Mouse (Mus musculus) midbrain, embryonic 12.5 days (tissue): ENCODE results near the gene Tex2. TPM values are rescaled to one million over a fixed set of nuclear protein-coding genes. Genes with fewer than 3 reads are reported as not detected.

Experiments used
- ATAC-seq: fragments of 200-750 bp; cut with Nextera tagmentation; 2 replicates; pipeline ENCODE4 v1.8.0; 2017; ENCODE audit warnings: low read depth, moderate TSS enrichment, moderate library complexity; ENCODE audit not compliant: low FRiP score
- H3K27ac ChIP-seq: fragments of 300-500 bp; sonication (generic); replicated peaks from 2 replicates; pipeline ENCODE4 v1.5.1; 2016; ENCODE audit warnings: mild to moderate bottlenecking
- H3K27me3 ChIP-seq: fragments of 300-500 bp; sonication (generic); 2 replicates; pipeline ENCODE4 v1.6.1; 2016; ENCODE audit warnings: mild to moderate bottlenecking
- H3K36me3 ChIP-seq: fragments of 300-500 bp; sonication (generic); 2 replicates; pipeline ENCODE4 v1.6.1; 2016
- H3K4me1 ChIP-seq: fragments of 300-500 bp; sonication (generic); 2 replicates; pipeline ENCODE4 v1.6.1; 2016
- H3K4me2 ChIP-seq: fragments of 300-500 bp; sonication (generic); replicated peaks from 2 replicates; pipeline ENCODE4 v1.6.1; 2016; ENCODE audit warnings: mild to moderate bottlenecking, moderate library complexity
- H3K4me3 ChIP-seq: fragments of 300-500 bp; sonication (generic); 2 replicates; pipeline ENCODE4 v1.5.1; 2016; ENCODE audit warnings: mild to moderate bottlenecking
- H3K9ac ChIP-seq: fragments of 300-500 bp; sonication (generic); replicated peaks from 2 replicates; pipeline ENCODE4 v1.6.1; 2016; ENCODE audit warnings: mild to moderate bottlenecking, moderate library complexity
- H3K9me3 ChIP-seq: fragments of 300-500 bp; sonication (generic); 2 replicates; pipeline ENCODE4 v1.6.1; 2016; ENCODE audit warnings: mild to moderate bottlenecking
- WGBS: fragments of 180-500 bp; shearing (Covaris S2); methylation state at CpG from one replicate; pipeline ENCODE4 v1.1.7; 2016; 5-methylcytosine and 5-hydroxymethylcytosine counted together
- polyA plus RNA-seq: library from polyadenylated mRNA; unstranded; fragments of >200 nt; fragmentation: Nextera tagmentation; extraction: Ambion mirVana; gene quantifications from 2 replicates; pipeline ENCODE4 v1.2.1, GENCODE M21; 2016

Tex2 gene
- polyA plus RNA-seq, 1 experiment from 2014 or later, result 12.1 TPM

- Histone ChIP-seq H3K4me3 (no peak overlapping the region), H3K27me3 (no peaks in the 10 kb centered on the region), H3K27ac (no peak overlapping the region), H3K4me1 (peaks cover 13% of the 10 kb centered on the region), H3K9ac (no peak overlapping the region), H3K9me3 (no peaks in the 10 kb centered on the region), H3K4me2 (no peak overlapping the region), H3K36me3 (peaks cover 2% of the 10 kb centered on the region; the same call in 1 of the 2 replicates)
- 80% methylated on average over 9 of the region's 9 CpGs for WGBS
- ATAC-seq, result no peak
Observed at GRCm38 (mm10) chr11:106572958-106573357, 40.3 kb downstream of the Tex2 start.

DNA sequence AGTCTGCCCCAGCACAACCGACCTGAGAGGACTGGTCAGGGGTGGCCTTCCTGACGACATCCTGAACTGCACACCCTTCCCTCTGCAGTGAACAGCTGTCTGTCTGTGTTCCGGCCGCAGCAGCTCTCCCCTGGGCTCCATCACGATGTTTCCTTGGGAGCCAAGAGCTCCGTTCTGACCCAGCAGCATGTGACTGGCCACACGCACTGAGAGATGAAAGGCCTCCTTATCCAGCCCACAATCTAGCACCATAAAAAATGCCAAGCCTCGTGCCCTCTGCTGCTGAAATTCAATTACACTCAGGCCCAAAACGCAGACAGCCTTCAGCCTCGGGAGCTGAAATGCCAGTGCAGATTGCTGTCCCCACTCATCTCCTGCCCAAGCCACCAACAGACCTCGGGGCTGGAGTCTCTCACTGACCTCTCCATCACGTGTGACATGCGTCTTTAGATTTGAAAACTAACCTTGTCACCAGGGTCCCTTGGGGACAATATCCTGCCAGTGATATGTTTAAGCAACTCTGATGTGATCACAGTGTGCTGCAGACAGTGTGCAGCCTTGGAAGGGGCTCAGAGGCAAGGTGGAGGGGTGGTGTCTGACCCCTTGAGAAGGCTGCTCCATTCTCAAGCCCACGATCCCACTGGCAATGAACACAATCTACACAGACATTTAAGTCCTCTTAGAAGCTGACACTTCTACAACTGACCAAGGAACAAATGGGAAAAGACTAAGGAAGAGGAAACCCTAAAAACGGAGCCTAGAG is 41.0 kb downstream of the Tex2 start:
- H3K4me2 ChIP-seq, result no peak overlapping the region
- peaks cover 9% of the 10 kb centered on the region; the same call in 1 of the 2 replicates for H3K36me3 ChIP-seq
- no peaks in the 10 kb centered on the region for H3K9me3 ChIP-seq
- no peaks in the 10 kb centered on the region for H3K27me3 ChIP-seq
- no peak overlapping the region; the same call in 1 of the 2 replicates for H3K27ac ChIP-seq
- H3K4me1 ChIP-seq, result peaks cover 13% of the 10 kb centered on the region
- 67% methylated on average over 15 of the region's 15 CpGs for WGBS
- no peak for ATAC-seq
- H3K4me3 ChIP-seq, result no peak overlapping the region
- H3K9ac ChIP-seq, result no peak overlapping the region

GRCm38 (mm10) chr11:106571026-106571983 is 41.9 kb downstream of the Tex2 start:
- Histone ChIP-seq H3K4me1 (peaks cover 13% of the 10 kb centered on the region), H3K4me3 (no peak overlapping the region), H3K9ac (no peak overlapping the region), H3K27me3 (no peaks in the 10 kb centered on the region), H3K27ac (no peak overlapping the region; the same call in 1 of the 2 replicates), H3K4me2 (no peak overlapping the region), H3K9me3 (no peaks in the 10 kb centered on the region), H3K36me3 (peaks cover 18% of the 10 kb centered on the region)
- ATAC-seq, result no peak
- WGBS, result 76% methylated on average over 11 of the region's 11 CpGs

- Histone ChIP-seq H3K9ac (no peak overlapping the region), H3K4me3 (no peak overlapping the region), H3K36me3 (peaks cover 21% of the 10 kb centered on the region), H3K4me2 (no peak overlapping the region), H3K27ac (no peak overlapping the region), H3K4me1 (peaks cover 13% of the 10 kb centered on the region), H3K27me3 (no peaks in the 10 kb centered on the region), H3K9me3 (no peaks in the 10 kb centered on the region)
- ATAC-seq, result no peak
- WGBS, result 72% methylated on average over 14 of the region's 14 CpGs
Observed at GRCm38 (mm10) chr11:106568329-106568960, 44.8 kb downstream of the Tex2 start.

GRCm38 (mm10) chr11:106566040-106566785 is 47.0 kb downstream of the Tex2 start:
- no peak overlapping the region for H3K9ac ChIP-seq
- H3K4me2 ChIP-seq, result no peak overlapping the region
- no peak overlapping the region for H3K27ac ChIP-seq
- H3K27me3 ChIP-seq, result no peaks in the 10 kb centered on the region
- H3K4me3 ChIP-seq, result no peak overlapping the region
- H3K36me3 ChIP-seq, result peaks cover 21% of the 10 kb centered on the region
- H3K4me1 ChIP-seq, result 0 out of 2 replicates have a peak, but pooled peaks cover 4% of the 10 kb centered on the region
- no peaks in the 10 kb centered on the region for H3K9me3 ChIP-seq
- WGBS, result 94% methylated on average over 8 of the region's 8 CpGs
- no peak for ATAC-seq

GRCm38 (mm10) chr11:106564261-106564660 is 49.0 kb downstream of the Tex2 start:
- Histone ChIP-seq H3K4me1 (0 out of 2 replicates have a peak, but pooled peaks cover 4% of the 10 kb centered on the region), H3K9ac (no peak overlapping the region), H3K4me2 (no peak overlapping the region), H3K4me3 (no peak overlapping the region), H3K9me3 (no peaks in the 10 kb centered on the region), H3K27me3 (no peaks in the 10 kb centered on the region), H3K27ac (no peak overlapping the region), H3K36me3 (peaks cover 21% of the 10 kb centered on the region)
- ATAC-seq, result no peak
- 87% methylated on average over 12 of the region's 12 CpGs for WGBS

DNA sequence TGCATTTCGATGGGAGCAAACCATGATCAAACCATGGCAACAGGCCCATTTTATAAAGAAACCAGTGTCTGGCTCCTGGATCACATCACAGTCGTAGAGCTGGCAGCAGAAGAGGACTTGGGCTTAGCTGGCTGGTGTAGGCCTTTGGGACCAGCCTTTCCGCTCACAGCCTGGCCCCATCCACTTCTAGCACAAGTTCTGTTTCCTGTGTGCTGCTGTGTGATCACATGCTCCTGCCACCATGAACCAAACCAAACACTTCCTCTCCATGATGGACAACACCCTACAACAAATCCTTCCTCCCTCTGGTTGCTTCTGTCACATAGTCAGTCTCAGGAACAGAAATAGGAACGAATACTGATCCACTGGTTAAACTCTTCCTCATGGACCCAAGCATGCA is 50.5 kb downstream of the Tex2 start:
- H3K4me1 ChIP-seq, result no peaks in the 10 kb centered on the region; the same call in 1 of the 2 replicates
- WGBS, result 89% methylated on average over 4 of the region's 4 CpGs
- H3K9ac ChIP-seq, result no peak overlapping the region

DNA sequence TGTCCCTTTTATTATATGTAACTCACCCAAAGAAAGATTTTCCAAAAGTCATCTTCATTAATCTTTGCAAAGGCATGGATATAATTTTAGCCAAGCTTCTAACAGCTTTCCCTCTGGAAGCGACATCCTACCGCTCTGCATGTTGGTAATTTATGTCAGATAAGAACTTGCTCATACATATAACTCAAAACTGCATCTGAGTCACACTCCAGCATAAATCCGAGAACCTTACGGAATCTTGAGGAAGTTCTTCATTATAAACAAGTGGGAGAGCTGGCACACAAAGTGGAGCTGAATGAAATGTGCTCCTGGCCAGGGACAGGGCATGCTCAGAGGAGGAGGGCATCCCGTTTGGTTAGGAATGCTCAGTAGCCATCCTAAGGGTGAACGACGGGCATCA is 53.5 kb downstream of the Tex2 start:
- ATAC-seq, result no peak
- H3K4me2 ChIP-seq, result no peak overlapping the region
- H3K27ac ChIP-seq, result no peak overlapping the region
- WGBS, result 94% methylated on average over 7 of the region's 7 CpGs
- no peaks in the 10 kb centered on the region for H3K27me3 ChIP-seq
- peaks cover 10% of the 10 kb centered on the region; the same call in 1 of the 2 replicates for H3K4me1 ChIP-seq
- H3K36me3 ChIP-seq, result no peaks in the 10 kb centered on the region
- no peaks in the 10 kb centered on the region for H3K9me3 ChIP-seq
- H3K4me3 ChIP-seq, result no peak overlapping the region
- no peak overlapping the region for H3K9ac ChIP-seq

More for the DNA sequence above, 50.5 kb downstream of the Tex2 start:
- no peaks in the 10 kb centered on the region for H3K9me3 ChIP-seq
- no peak for ATAC-seq
- peaks cover 17% of the 10 kb centered on the region for H3K36me3 ChIP-seq
- H3K27ac ChIP-seq, result no peak overlapping the region
- H3K27me3 ChIP-seq, result no peaks in the 10 kb centered on the region
- H3K4me3 ChIP-seq, result no peak overlapping the region
- H3K4me2 ChIP-seq, result no peak overlapping the region

DNA sequence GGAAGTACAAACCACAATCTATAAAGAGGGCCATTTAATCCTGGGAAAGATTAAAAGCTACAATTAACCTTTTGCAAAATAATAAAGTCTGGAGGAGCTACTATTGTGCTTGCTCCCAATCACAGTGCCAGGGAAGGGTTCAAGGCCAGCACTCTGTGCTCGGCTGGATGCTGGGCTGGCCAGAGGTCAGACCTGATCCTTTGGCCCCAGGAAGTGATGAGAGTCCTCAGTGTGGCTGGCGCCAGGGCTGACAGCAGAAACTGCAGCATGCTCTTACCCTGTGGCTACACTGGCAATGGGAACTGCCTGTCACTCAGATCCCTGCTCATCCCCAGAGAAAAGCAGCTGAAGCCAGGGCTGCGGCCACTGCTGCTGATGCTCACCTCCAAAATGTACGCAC is 55.2 kb downstream of the Tex2 start:
- no peak overlapping the region for H3K27ac ChIP-seq
- no peaks in the 10 kb centered on the region for H3K36me3 ChIP-seq
- WGBS, result 67% methylated on average over 4 of the region's 4 CpGs
- no peaks in the 10 kb centered on the region for H3K27me3 ChIP-seq
- H3K9ac ChIP-seq, result no peak overlapping the region
- no peak overlapping the region for H3K4me3 ChIP-seq
- no peak for ATAC-seq
- H3K9me3 ChIP-seq, result no peaks in the 10 kb centered on the region
- H3K4me2 ChIP-seq, result no peak overlapping the region
- peaks cover 11% of the 10 kb centered on the region; the same call in 1 of the 2 replicates for H3K4me1 ChIP-seq

- ATAC-seq, result no peak
- H3K4me3 ChIP-seq, result no peak overlapping the region
- 79% methylated on average over 7 of the region's 7 CpGs for WGBS
- H3K9ac ChIP-seq, result no peak overlapping the region
- no peaks in the 10 kb centered on the region for H3K9me3 ChIP-seq
- H3K27me3 ChIP-seq, result no peaks in the 10 kb centered on the region
- no peak overlapping the region for H3K27ac ChIP-seq
- H3K36me3 ChIP-seq, result no peaks in the 10 kb centered on the region
- H3K4me1 ChIP-seq, result peaks cover 11% of the 10 kb centered on the region; the same call in 1 of the 2 replicates
- no peak overlapping the region for H3K4me2 ChIP-seq
Observed at GRCm38 (mm10) chr11:106557398-106557797, 55.8 kb downstream of the Tex2 start.

- 82% methylated on average over 4 of the region's 4 CpGs for WGBS
- ATAC-seq, result no peak
- Histone ChIP-seq H3K4me3 (no peak overlapping the region), H3K9me3 (no peaks in the 10 kb centered on the region), H3K27me3 (no peaks in the 10 kb centered on the region), H3K4me2 (no peak overlapping the region), H3K27ac (no peak overlapping the region), H3K9ac (no peak overlapping the region), H3K36me3 (no peaks in the 10 kb centered on the region), H3K4me1 (peaks cover 11% of the 10 kb centered on the region; the same call in 1 of the 2 replicates)
Observed at GRCm38 (mm10) chr11:106556689-106557088, 56.5 kb downstream of the Tex2 start.
